Mouse (Mus musculus) MEL (cell line): ENCODE measurements at regions not wholly inside any gene's neighbourhood (a gene's known extent, or its start where the extent isn't known, plus 50 kb on each side); places are given as distances from the start of the nearest gene placed in this dataset.

ENCODE experiments used
- CTCF ChIP-seq, 3 experiments: IDR thresholded peaks in 2 of 3; conservative IDR thresholded peaks in 1 of 3; 2 replicates each; pipeline ENCODE4 v1.5.1; 2011 to 2012; ENCODE audit warnings: low read length in 3 of 3, low read depth in 2 of 3, mild to moderate bottlenecking in 2 of 3, improper control_type of control experiment in 1 of 3, inconsistent platforms in 1 of 3, mixed read lengths in 1 of 3, moderate library complexity in 1 of 3; ENCODE audit not compliant: control insufficient read depth in 1 of 3, insufficient read depth in 1 of 3, poor library complexity in 1 of 3, severe bottlenecking in 1 of 3
- MAZ ChIP-seq: IDR thresholded peaks from 2 replicates; pipeline ENCODE4 v1.6.1; 2012; ENCODE audit warnings: low read depth, mild to moderate bottlenecking, inconsistent platforms, low read length, improper control_type of control experiment
- NELFE ChIP-seq: IDR thresholded peaks from 2 replicates; pipeline ENCODE4 v1.6.1; 2011; ENCODE audit warnings: low read depth, low read length, improper control_type of control experiment
- POLR2A ChIP-seq, 2 experiments: IDR thresholded peaks; 2 replicates each; pipeline ENCODE4 v1.6.1; 2011 to 2012; ENCODE audit warnings: low read length in 2 of 2, mild to moderate bottlenecking in 2 of 2, control low read depth in 1 of 2, improper control_type of control experiment in 1 of 2, low read depth in 1 of 2, moderate library complexity in 1 of 2; ENCODE audit not compliant: control insufficient read depth in 1 of 2, insufficient read depth in 1 of 2, poor library complexity in 1 of 2
- RCOR1 ChIP-seq: IDR thresholded peaks from 2 replicates; pipeline ENCODE4 v1.6.1; 2012; ENCODE audit warnings: low read depth, mild to moderate bottlenecking, inconsistent platforms, low read length, improper control_type of control experiment
- TCF12 ChIP-seq: IDR thresholded peaks from 2 replicates; pipeline ENCODE4 v1.6.1; 2014; ENCODE audit warnings: low read depth, mild to moderate bottlenecking, inconsistent platforms, low read length, improper control_type of control experiment, moderate library complexity
- USF1 ChIP-seq: IDR thresholded peaks from 2 replicates; pipeline ENCODE4 v1.6.1; 2014; ENCODE audit warnings: low read depth, mild to moderate bottlenecking, inconsistent platforms, low read length, improper control_type of control experiment, moderate library complexity

GRCm38 (mm10) chr9:118401170-118401569 is 76.8 kb upstream of the Eomes start:
- no peak for TF ChIP-seq USF1
- no peak for TF ChIP-seq CTCF (IDR thresholded peaks at IDR 0.05 in 2 of 3, conservative IDR thresholded peaks at IDR 0.05 in 1 of 3; ENCODE audit: control insufficient read depth in 1 of 3, insufficient read depth in 1 of 3, low read depth in 2 of 3, low read length in 3 of 3, poor library complexity in 1 of 3, severe bottlenecking in 1 of 3)
- TF ChIP-seq TCF12: no peak
- no peak for TF ChIP-seq RCOR1
- no peak for TF ChIP-seq NELFE
- TF ChIP-seq MAZ: no peak
- TF ChIP-seq POLR2A (IDR thresholded peaks at IDR 0.05; ENCODE audit: control insufficient read depth in 1 of 2, insufficient read depth in 1 of 2, low read depth in 1 of 2, low read length in 2 of 2, poor library complexity in 1 of 2): no peak
